9 mouse cellular contexts compared by ENCODE assay signal in the genomic region with DNA sequence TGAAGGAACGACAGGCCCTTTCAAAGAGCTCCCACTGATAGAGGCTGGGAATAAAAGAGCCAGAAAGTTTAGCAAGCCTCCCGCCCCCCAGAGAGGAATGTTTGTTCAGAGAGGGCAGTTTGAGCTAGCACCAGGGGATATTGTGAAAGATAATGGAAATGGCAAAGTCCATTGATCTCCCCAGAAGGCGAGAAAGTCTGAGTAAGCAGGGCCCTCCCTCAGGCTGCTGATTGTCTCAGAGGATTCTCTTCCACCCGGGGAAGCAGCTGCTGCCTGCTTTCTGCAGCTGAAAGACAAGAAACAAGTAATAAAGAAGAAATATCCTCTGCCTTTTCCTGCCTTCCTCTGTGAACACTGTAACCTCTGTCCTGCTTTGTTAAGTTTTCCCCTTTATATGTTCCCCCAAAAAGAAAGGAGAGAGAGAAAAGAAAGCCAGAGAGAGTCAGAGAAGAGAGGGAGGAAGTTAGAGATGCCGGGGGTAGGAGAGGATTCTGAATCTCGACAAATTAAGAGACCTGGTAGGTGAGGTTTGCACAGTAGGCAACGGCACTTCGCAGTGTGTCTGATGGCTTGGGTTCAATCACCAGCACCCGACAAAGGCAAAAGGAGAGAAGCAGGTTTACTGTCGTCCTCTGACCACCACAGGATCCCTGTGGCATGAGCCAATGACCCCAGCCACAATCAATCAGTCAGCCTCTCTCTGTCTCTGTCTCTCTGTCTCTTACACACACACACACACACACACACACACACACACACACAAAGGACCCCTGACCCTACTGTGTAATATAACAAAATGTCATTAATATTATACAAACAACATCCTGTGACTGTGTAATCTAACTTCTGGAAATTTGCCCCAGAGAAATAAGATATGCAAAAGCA. TPM values are rescaled to one million over a fixed set of nuclear protein-coding genes. Genes with fewer than 3 reads are reported as not detected.
DNase-seq lines count a peak whose midpoint lies in the region; ATAC-seq and TF ChIP-seq lines count a peak whose summit lies in the region.
"Had no signal": no experiment of that assay in that cellular context is flagged by ENCODE, and none has a peak within 500 bp of the region (broad histone marks: within the 10 kb centered on the region; RNA-seq: fewer than 3 reads in every experiment).

No protein-coding gene starts in this region.

- H3K27ac ChIP-seq in embryonic facial prominence, embryonic 14.5 days (replicated peaks; ENCODE audit: low read depth, low read length), result peak overlapping the region; percentile 81

- no peak overlapping the region for H3K4me2 ChIP-seq in embryonic facial prominence, embryonic 14.5 days (ENCODE audit: low read depth, low read length)
- H3K4me2 ChIP-seq in myocyte (ENCODE audit: low read depth), result peak overlapping the region; percentile 35

- peaks cover 63% of the 10 kb centered on the region for H3K4me1 ChIP-seq in embryonic facial prominence, embryonic 14.5 days (ENCODE audit: control insufficient read depth, insufficient read depth, low read length)

- 16% methylated on average over 10 of the region's 10 CpGs for WGBS in embryonic facial prominence, embryonic 14.5 days

- no peaks in the 10 kb centered on the region for H3K36me3 ChIP-seq in embryonic facial prominence, embryonic 14.5 days (ENCODE audit: control insufficient read depth, insufficient read depth, low read length)
- H3K36me3 ChIP-seq in myocyte (ENCODE audit: control insufficient read depth, insufficient read depth), result no peaks in the 10 kb centered on the region

- no peaks in the 10 kb centered on the region for H3K79me2 ChIP-seq in myocyte (ENCODE audit: control insufficient read depth, insufficient read depth)

- no peak for TF ChIP-seq POLR2A in myocyte (IDR thresholded peaks at IDR 0.05; ENCODE audit: insufficient read length, low read depth)

- DNase-seq in kidney, adult 9 months, result peak; percentile 12
- DNase-seq in kidney, adult 11 months, result no peak
- no peak for DNase-seq in embryonic facial prominence, embryonic 14.5 days (ENCODE audit: low spot score)
- DNase-seq in kidney, postnatal 10 days, result peak; percentile 51
- no peak for DNase-seq in cerebellum, adult 11-12 months
- no peak for DNase-seq in urinary bladder, postnatal 36 days (ENCODE audit: low spot score in 2 of 2)

- no peak overlapping the region for H3K9ac ChIP-seq in embryonic facial prominence, embryonic 14.5 days (ENCODE audit: low read depth, low read length)

- H3K27me3 ChIP-seq in embryonic facial prominence, embryonic 14.5 days (replicated peaks; ENCODE audit: control insufficient read depth, insufficient read depth, low read length), result no peaks in the 10 kb centered on the region
- H3K27me3 ChIP-seq in myocyte (ENCODE audit: control insufficient read depth, insufficient read depth, insufficient read length), result no peaks in the 10 kb centered on the region
- H3K27me3 ChIP-seq: megakaryocyte, embryonic 14.5 days had no signal

- no peaks in the 10 kb centered on the region for H3K9me3 ChIP-seq in embryonic facial prominence, embryonic 14.5 days (ENCODE audit: control insufficient read depth, low read length)

- no peak for ATAC-seq in embryonic facial prominence, embryonic 14.5 days (ENCODE audit: low read depth)
- ATAC-seq in CD4-positive, CD25-positive, alpha-beta regulatory T cell, adult 4 months, result no peak

- no peak overlapping the region for H3K4me3 ChIP-seq in embryonic facial prominence, embryonic 14.5 days (ENCODE audit: low read depth, low read length)
- H3K4me3 ChIP-seq in myocyte, result no peak overlapping the region

- no peak overlapping the region for H3ac ChIP-seq in myocyte (ENCODE audit: control insufficient read depth, insufficient read length)

TF ChIP-seq in myocyte, 11 proteins besides CTCF, POLR2A, EP300 and RAD21:
- no peak for TF ChIP-seq TCF12 (IDR thresholded peaks at IDR 0.05; ENCODE audit: insufficient read depth, poor library complexity, severe bottlenecking)
- TF ChIP-seq MYOD1 (IDR thresholded peaks at IDR 0.05; ENCODE audit: control insufficient read depth in 1 of 3, insufficient read length in 2 of 3, low read depth in 2 of 3), result peak in 1 of 3 experiments; percentile 28

RNA-seq across cellular contexts. Expression of a gene that starts 38.9 kb away (rescaled TPM):
- polyA plus RNA-seq in embryonic facial prominence, embryonic 14.5 days (2014; fragmentation: Nextera tagmentation; extraction: Ambion mirVana), result 187 and 194 TPM in 2 replicates
- 55.6 TPM for polyA plus RNA-seq in myocyte (2012; fragmentation: generic; extraction: Trizol)
- polyA plus RNA-seq in CD4-positive, CD25-positive, alpha-beta regulatory T cell, adult 4 months (2017; shearing (Covaris generic)), result 10 to 100 TPM; 80.3 to 83.7 TPM

RNA-seq across cellular contexts. Expression of a gene that starts 51.4 kb away (rescaled TPM):
- polyA plus RNA-seq in embryonic facial prominence, embryonic 14.5 days (2014; fragmentation: Nextera tagmentation; extraction: Ambion mirVana), result 48.5 and 64.6 TPM in 2 replicates
- 134 TPM for polyA plus RNA-seq in myocyte (2012; fragmentation: generic; extraction: Trizol)
- polyA plus RNA-seq in CD4-positive, CD25-positive, alpha-beta regulatory T cell, adult 4 months (2017; shearing (Covaris generic)), result 10 to 100 TPM in 1 of 2 experiments, 1 to 10 TPM in 1; 7.5 to 10.3 TPM

Comparison
In these comparisons a context has a peak if more than half of its experiments do, and no peak if none do; other contexts are left out.
1. DNase-seq: peak in kidney, adult 9 months (single experiment) and kidney, postnatal 10 days (single experiment); none in kidney, adult 11 months (single experiment), embryonic facial prominence, embryonic 14.5 days (single experiment), cerebellum, adult 11-12 months (single experiment) and urinary bladder, postnatal 36 days (0 of 2).